Mouse (Mus musculus) MEL (cell line): ENCODE data around the gene Zfp141.

Experiments
- CTCF ChIP-seq, 3 experiments: IDR thresholded peaks in 2 of 3; conservative IDR thresholded peaks in 1 of 3; 2 replicates each; pipeline ENCODE4 v1.5.1; 2011 to 2012; ENCODE audit warnings: low read length in 3 of 3, low read depth in 2 of 3, mild to moderate bottlenecking in 2 of 3, improper control_type of control experiment in 1 of 3, inconsistent platforms in 1 of 3, mixed read lengths in 1 of 3, moderate library complexity in 1 of 3; ENCODE audit not compliant: control insufficient read depth in 1 of 3, insufficient read depth in 1 of 3, poor library complexity in 1 of 3, severe bottlenecking in 1 of 3
- EP300 ChIP-seq, 2 experiments: IDR thresholded peaks; 2 replicates each; pipeline ENCODE4 v1.6.1; 2011; ENCODE audit warnings: improper control_type of control experiment in 2 of 2, low read length in 2 of 2, low read depth in 1 of 2, mild to moderate bottlenecking in 1 of 2
- MAFK ChIP-seq: IDR thresholded peaks from 2 replicates; pipeline ENCODE4 v1.6.1; 2011; ENCODE audit warnings: low read depth, mild to moderate bottlenecking, low read length, improper control_type of control experiment, borderline replicate concordance
- MAX ChIP-seq: IDR thresholded peaks from 2 replicates; pipeline ENCODE4 v1.6.1; 2011; ENCODE audit warnings: low read length, improper control_type of control experiment
- NELFE ChIP-seq: IDR thresholded peaks from 2 replicates; pipeline ENCODE4 v1.6.1; 2011; ENCODE audit warnings: low read depth, low read length, improper control_type of control experiment
- POLR2A ChIP-seq, 2 experiments: IDR thresholded peaks; 2 replicates each; pipeline ENCODE4 v1.6.1; 2011 to 2012; ENCODE audit warnings: low read length in 2 of 2, mild to moderate bottlenecking in 2 of 2, control low read depth in 1 of 2, improper control_type of control experiment in 1 of 2, low read depth in 1 of 2, moderate library complexity in 1 of 2; ENCODE audit not compliant: control insufficient read depth in 1 of 2, insufficient read depth in 1 of 2, poor library complexity in 1 of 2
- POLR2AphosphoS2 ChIP-seq: IDR thresholded peaks from 2 replicates; pipeline ENCODE4 v1.6.1; 2011; ENCODE audit warnings: low read length, improper control_type of control experiment
- TCF12 ChIP-seq: IDR thresholded peaks from 2 replicates; pipeline ENCODE4 v1.6.1; 2014; ENCODE audit warnings: low read depth, mild to moderate bottlenecking, inconsistent platforms, low read length, improper control_type of control experiment, moderate library complexity
- USF1 ChIP-seq: IDR thresholded peaks from 2 replicates; pipeline ENCODE4 v1.6.1; 2014; ENCODE audit warnings: low read depth, mild to moderate bottlenecking, inconsistent platforms, low read length, improper control_type of control experiment, moderate library complexity
- USF2 ChIP-seq, 2 experiments: IDR thresholded peaks; 2 replicates each; pipeline ENCODE4 v1.6.1; 2011 to 2012; ENCODE audit warnings: improper control_type of control experiment in 2 of 2, low read length in 2 of 2, borderline replicate concordance in 1 of 2, inconsistent platforms in 1 of 2, low read depth in 1 of 2, mild to moderate bottlenecking in 1 of 2; ENCODE audit not compliant: insufficient read depth in 1 of 2

DNA sequence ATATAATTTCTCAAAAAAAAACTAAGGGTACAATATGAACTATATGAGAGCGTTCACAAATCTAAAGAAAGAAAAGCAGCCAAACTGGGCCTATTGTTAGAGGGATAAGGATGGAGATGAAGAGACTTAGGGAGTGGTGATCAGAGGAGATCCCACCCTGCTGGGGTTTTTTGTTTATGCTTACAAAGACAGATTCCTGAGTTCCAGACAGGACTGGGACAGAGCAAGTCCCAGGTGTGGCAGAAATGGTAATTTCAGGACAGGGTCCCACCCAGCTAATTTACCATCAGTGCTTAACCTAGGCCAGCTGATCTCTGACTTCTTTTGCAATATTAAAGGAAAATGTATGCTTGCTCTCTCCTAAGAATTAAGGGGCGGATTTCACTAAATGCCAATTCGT, 46.2 kb upstream of the Zfp141 start:
- no peak for TF ChIP-seq POLR2A (IDR thresholded peaks at IDR 0.05; ENCODE audit: control insufficient read depth in 1 of 2, insufficient read depth in 1 of 2, low read depth in 1 of 2, low read length in 2 of 2, poor library complexity in 1 of 2)
- TF ChIP-seq TCF12, result no peak
- TF ChIP-seq MAFK, result no peak
- TF ChIP-seq NELFE, result no peak
- TF ChIP-seq CTCF (IDR thresholded peaks at IDR 0.05 in 2 of 3, conservative IDR thresholded peaks at IDR 0.05 in 1 of 3; ENCODE audit: control insufficient read depth in 1 of 3, insufficient read depth in 1 of 3, low read depth in 2 of 3, low read length in 3 of 3, poor library complexity in 1 of 3, severe bottlenecking in 1 of 3), result no peak
- TF ChIP-seq MAX, result no peak
- no peak for TF ChIP-seq USF1
- TF ChIP-seq USF2 (IDR thresholded peaks at IDR 0.05; ENCODE audit: borderline replicate concordance in 1 of 2, insufficient read depth in 1 of 2, low read depth in 1 of 2, low read length in 2 of 2), result no peak
- TF ChIP-seq POLR2AphosphoS2, result no peak
- TF ChIP-seq EP300 (IDR thresholded peaks at IDR 0.05; ENCODE audit: low read depth in 1 of 2, low read length in 2 of 2), result no peak
